Mouse (Mus musculus) midbrain, postnatal 0 days (tissue): ENCODE results near the gene Atp6v0a4. TPM values are rescaled to one million over a fixed set of nuclear protein-coding genes. Genes with fewer than 3 reads are reported as not detected.

Experiments used
- ATAC-seq: fragments of 200-750 bp; cut with Nextera tagmentation; 2 replicates; pipeline ENCODE4 v1.8.0; 2017; ENCODE audit warnings: moderate number of reproducible peaks, mild to moderate bottlenecking, moderate TSS enrichment, moderate library complexity; ENCODE audit not compliant: low FRiP score
- DNase-seq: peaks from one replicate; pipeline ENCODE4 v3.0.0-alpha.2; 2015; ENCODE audit warnings: low spot score
- H3K27ac ChIP-seq: fragments of 300-500 bp; sonication (generic); 2 replicates; pipeline ENCODE4 v1.5.1; 2014; ENCODE audit warnings: low read depth, mild to moderate bottlenecking, low read length, mixed read lengths
- H3K27me3 ChIP-seq: fragments of 300-500 bp; sonication (generic); 2 replicates; pipeline ENCODE4 v1.6.1; 2014; ENCODE audit warnings: low read length, control low read depth, mixed read lengths; ENCODE audit not compliant: insufficient read depth
- H3K36me3 ChIP-seq: fragments of 300-500 bp; sonication (generic); 2 replicates; pipeline ENCODE4 v1.6.1; 2014; ENCODE audit warnings: low read length, control low read depth, mixed read lengths; ENCODE audit not compliant: insufficient read depth
- H3K4me1 ChIP-seq: fragments of 300-500 bp; sonication (generic); 2 replicates; pipeline ENCODE4 v1.6.1; 2014; ENCODE audit warnings: mild to moderate bottlenecking, control low read depth, antibody characterized with exemption, low read length, mixed read lengths; ENCODE audit not compliant: insufficient read depth
- H3K4me2 ChIP-seq: fragments of 300-500 bp; sonication (generic); 2 replicates; pipeline ENCODE4 v1.6.1; 2014; ENCODE audit warnings: low read depth, mild to moderate bottlenecking, low read length, mixed read lengths; ENCODE audit not compliant: poor library complexity, severe bottlenecking
- H3K4me3 ChIP-seq: fragments of 300-500 bp; sonication (generic); 2 replicates; pipeline ENCODE4 v1.5.1; 2014; ENCODE audit warnings: low read depth, mild to moderate bottlenecking, low read length, moderate library complexity
- H3K9ac ChIP-seq: fragments of 300-500 bp; sonication (generic); replicated peaks from 2 replicates; pipeline ENCODE4 v1.6.1; 2014; ENCODE audit warnings: mild to moderate bottlenecking, low read length, moderate library complexity, mixed read lengths; ENCODE audit not compliant: poor library complexity, severe bottlenecking
- H3K9me3 ChIP-seq: fragments of 300-500 bp; sonication (generic); 2 replicates; pipeline ENCODE4 v1.6.1; 2016; ENCODE audit warnings: low read length, control low read depth
- CTCF ChIP-seq: IDR thresholded peaks from 2 replicates; pipeline ENCODE4 v1.5.1; 2016; ENCODE audit warnings: antibody characterized with exemption, mild to moderate bottlenecking
- WGBS: fragments of 180-500 bp; shearing (Covaris S2); extraction: QIAGEN DNeasy Blood & Tissue Kit; methylation state at CpG from one replicate; pipeline ENCODE4 v1.1.7; 2014; 5-methylcytosine and 5-hydroxymethylcytosine counted together
- polyA plus RNA-seq: library from polyadenylated mRNA; unstranded; fragments of >200 nt; fragmentation: Nextera tagmentation; extraction: Ambion mirVana; gene quantifications from 2 replicates; pipeline ENCODE4 v1.2.1, GENCODE M21; 2015
- total RNA-seq: library from RNA; depleted of rRNA; stranded (reverse); fragments of >200 nt; gene quantifications from 2 replicates; pipeline ENCODE4 v1.2.3, GENCODE M21; 2014

Gene Atp6v0a4
- total and polyA plus RNA-seq, 2 experiments from 2014 or later = 0.27 to 0.30 TPM

DNA sequence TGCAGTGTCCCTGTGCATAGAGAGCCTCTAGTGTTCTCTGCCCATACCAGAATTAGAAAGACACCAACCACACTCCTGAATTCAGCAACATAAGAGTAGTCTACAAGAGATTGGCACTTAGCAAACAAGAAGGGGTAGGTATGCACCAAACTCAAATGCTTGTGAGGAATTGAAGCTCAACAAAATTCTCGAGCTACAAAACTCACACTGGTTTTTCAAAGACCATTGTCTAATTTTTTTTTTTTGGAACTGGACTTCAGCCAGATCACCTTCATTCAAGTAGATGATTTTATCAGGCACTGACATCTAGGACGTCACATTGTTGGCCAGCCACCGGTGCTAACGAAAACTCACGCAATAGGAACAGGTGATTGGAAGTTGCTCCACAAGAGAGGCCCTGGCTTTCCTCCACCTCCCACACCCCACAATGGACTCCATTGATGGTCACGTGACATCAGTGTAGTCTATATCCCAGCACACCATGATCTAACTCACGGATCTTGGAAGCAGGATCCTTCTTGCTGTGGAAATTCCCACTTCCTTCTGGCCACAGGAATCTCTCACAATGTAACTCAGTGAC lies 22.1 kb downstream of the Atp6v0a4 start:
- 89% methylated on average over 7 of the region's 7 CpGs for WGBS
- Histone ChIP-seq H3K4me3 (no peak overlapping the region), H3K4me2 (no peak overlapping the region)

DNA sequence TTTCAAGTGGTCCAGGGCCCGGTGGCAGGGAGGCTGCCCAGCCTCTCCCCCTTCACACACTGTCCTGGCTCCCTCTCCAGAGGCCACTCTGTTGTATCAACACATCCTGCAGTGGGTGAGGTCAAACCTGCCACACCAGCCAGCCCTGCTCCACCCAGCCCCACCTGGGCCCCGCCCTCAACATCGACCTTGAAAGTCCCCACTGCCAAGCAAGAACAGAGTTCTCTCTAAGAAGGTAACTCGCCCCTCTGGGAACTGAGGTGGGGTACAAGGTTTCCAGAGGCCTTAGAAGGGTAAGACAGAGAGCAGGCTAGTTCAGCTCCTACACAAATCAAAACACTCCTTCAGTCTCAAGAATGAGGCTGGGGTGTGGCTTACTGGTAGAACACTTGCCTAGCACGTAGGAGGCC lies 27.4 kb downstream of the Atp6v0a4 start:
- DNase-seq = no peak
- no peak overlapping the region for H3K27ac ChIP-seq
- H3K27me3 ChIP-seq = no peaks in the 10 kb centered on the region
- H3K4me1 ChIP-seq = no peaks in the 10 kb centered on the region
- no peak overlapping the region for H3K9ac ChIP-seq
- no peak overlapping the region for H3K4me2 ChIP-seq
- no peaks in the 10 kb centered on the region for H3K36me3 ChIP-seq
- no peaks in the 10 kb centered on the region for H3K9me3 ChIP-seq
- WGBS = 73% methylated on average over 5 of the region's 5 CpGs
- ATAC-seq = no peak
- no peak for TF ChIP-seq CTCF
- no peak overlapping the region for H3K4me3 ChIP-seq

More for the DNA sequence above, 22.1 kb downstream of the Atp6v0a4 start:
- H3K9me3 ChIP-seq = no peaks in the 10 kb centered on the region
- H3K4me1 ChIP-seq = no peaks in the 10 kb centered on the region
- DNase-seq = no peak
- H3K36me3 ChIP-seq = no peaks in the 10 kb centered on the region
- no peak overlapping the region for H3K27ac ChIP-seq
- H3K9ac ChIP-seq = no peak overlapping the region
- no peaks in the 10 kb centered on the region for H3K27me3 ChIP-seq
- no peak for TF ChIP-seq CTCF
- no peak for ATAC-seq

DNA sequence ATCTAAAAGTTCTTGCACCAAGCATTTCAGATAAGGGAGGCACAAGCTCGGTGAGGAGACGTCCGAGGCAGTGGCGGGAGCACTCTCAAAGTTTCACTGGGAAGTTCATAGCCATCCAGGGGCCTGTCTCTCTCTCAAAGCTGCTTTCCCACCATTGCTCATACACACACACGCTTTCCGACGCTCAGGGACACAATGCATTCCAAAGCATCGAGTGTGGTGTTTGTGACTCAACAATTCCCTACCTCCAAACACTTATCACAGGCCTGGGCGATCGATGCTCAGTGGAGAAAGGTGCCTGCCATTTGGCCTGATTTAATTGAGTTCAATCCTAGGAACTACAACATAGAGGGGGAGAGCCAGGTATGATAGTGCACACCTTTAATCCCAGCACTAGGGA lies 29.7 kb downstream of the Atp6v0a4 start:
- Histone ChIP-seq H3K9ac (no peak overlapping the region), H3K36me3 (no peaks in the 10 kb centered on the region), H3K4me3 (no peak overlapping the region), H3K9me3 (no peaks in the 10 kb centered on the region), H3K4me2 (no peak overlapping the region), H3K27ac (no peak overlapping the region), H3K27me3 (no peaks in the 10 kb centered on the region), H3K4me1 (no peaks in the 10 kb centered on the region)
- ATAC-seq (no peak), DNase-seq (no peak)
- WGBS = 90% methylated on average over 10 of the region's 10 CpGs
- no peak for TF ChIP-seq CTCF

DNA sequence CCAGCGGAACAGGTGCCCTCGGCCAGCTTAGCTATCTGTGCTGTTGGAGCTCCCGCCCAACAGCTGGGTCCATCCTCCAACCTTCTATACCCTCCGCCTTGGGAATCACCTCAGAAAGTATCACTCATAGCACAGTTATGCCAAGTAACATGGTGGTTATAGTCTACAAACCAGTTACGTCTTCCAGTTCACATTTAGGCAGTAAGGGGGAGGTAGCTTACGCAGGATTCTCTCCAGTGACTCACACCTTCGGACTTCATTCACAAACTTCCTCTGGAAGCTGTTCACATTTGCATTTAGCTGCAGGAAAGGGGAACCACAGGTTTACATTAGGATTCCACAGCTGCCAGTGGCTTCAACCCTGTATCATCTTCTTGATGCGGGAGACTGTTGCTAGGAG lies 31.8 kb downstream of the Atp6v0a4 start:
- ATAC-seq = no peak
- no peak overlapping the region for H3K9ac ChIP-seq
- TF ChIP-seq CTCF = no peak

DNA sequence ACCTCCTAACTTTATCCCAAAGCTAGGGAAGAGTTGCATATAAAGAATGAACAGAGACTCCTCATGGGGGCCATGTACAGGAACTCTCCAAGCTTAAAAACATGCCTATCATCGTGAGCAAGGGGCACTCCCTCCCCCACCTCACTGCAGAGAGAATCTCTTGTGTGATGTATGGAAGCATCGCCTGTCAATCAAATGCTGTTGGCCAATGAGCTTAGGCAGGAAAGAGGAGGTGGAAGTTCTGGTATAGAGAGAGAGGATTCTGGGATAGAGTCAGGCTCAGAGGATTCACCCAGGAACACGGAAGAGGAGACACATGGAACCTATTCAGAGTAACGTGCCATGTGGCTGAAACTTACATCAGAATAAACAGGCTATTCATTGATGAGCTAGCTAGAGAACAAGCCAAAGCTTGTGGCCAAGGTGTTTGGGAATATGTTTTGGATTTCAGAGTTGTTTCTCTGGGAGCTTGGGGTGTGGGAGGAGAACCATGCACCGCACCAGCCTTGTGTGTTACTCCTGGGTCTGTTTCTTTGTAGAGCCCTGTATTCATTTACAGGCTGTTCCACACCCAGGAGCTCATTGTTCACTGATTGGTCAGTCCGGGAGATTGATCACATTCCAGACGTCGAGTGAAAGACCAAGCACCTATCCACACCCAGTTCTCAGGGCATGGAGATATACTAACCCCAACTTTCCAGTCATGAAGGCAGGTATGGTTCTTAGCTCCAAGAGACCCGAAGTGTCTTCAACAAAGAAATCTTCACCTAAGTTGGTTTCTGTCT lies 37.0 kb downstream of the Atp6v0a4 start:
- Histone ChIP-seq H3K9ac (no peak overlapping the region), H3K36me3 (no peaks in the 10 kb centered on the region), H3K4me3 (no peak overlapping the region), H3K27me3 (no peaks in the 10 kb centered on the region), H3K4me2 (no peak overlapping the region), H3K4me1 (no peaks in the 10 kb centered on the region), H3K27ac (no peak overlapping the region), H3K9me3 (no peaks in the 10 kb centered on the region)
- 84% methylated on average over 9 of the region's 9 CpGs for WGBS
- TF ChIP-seq CTCF = no peak
- ATAC-seq (no peak), DNase-seq (no peak)

More for the DNA sequence above, 31.8 kb downstream of the Atp6v0a4 start:
- no peaks in the 10 kb centered on the region for H3K9me3 ChIP-seq
- H3K4me3 ChIP-seq = no peak overlapping the region
- H3K4me1 ChIP-seq = no peaks in the 10 kb centered on the region
- H3K4me2 ChIP-seq = no peak overlapping the region
- no peaks in the 10 kb centered on the region for H3K27me3 ChIP-seq
- WGBS = 95% methylated on average over 8 of the region's 8 CpGs
- H3K36me3 ChIP-seq = no peaks in the 10 kb centered on the region
- DNase-seq = no peak
- H3K27ac ChIP-seq = no peak overlapping the region

DNA sequence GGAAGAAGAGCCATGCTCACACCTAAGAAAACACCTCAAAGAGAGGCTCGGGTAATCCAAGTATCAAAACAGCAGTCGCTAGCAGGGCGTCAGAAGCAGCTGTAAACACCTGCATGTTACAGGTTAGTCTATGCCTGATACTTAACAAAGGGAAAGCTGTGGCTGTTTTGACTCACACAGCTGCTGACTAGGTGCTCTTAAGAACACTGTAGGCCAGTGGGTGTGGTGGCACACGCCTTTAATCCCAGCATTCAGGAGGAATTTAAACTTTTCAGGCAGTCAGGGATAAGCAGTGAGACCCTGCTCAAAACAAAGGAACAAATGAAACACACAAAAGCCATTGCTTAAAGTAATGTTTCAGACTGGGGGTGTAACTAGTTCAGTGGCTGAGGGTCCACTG lies 41.2 kb downstream of the Atp6v0a4 start:
- DNase-seq (no peak), ATAC-seq (no peak)
- H3K36me3 ChIP-seq = no peaks in the 10 kb centered on the region
- no peaks in the 10 kb centered on the region for H3K9me3 ChIP-seq
- H3K4me1 ChIP-seq = no peaks in the 10 kb centered on the region
- H3K27ac ChIP-seq = no peak overlapping the region
- 43% methylated on average over 4 of the region's 4 CpGs for whole genome bisulfite sequencing
- no peaks in the 10 kb centered on the region for H3K27me3 ChIP-seq
- no peak for TF ChIP-seq CTCF
- no peak overlapping the region for H3K4me2 ChIP-seq
- no peak overlapping the region for H3K9ac ChIP-seq
- H3K4me3 ChIP-seq = no peak overlapping the region
